Mouse (Mus musculus): ENCODE results near the gene Evx2. TPM values are rescaled to one million over a fixed set of nuclear protein-coding genes. Genes with fewer than 3 reads are reported as not detected.

The Evx2 gene
- polyA plus RNA-seq, 1 experiment from 2014 or later, result not detected

- WGBS (ENCODE audit: insufficient replicate concordance), result 2% methylated on average over 18 of the region's 18 CpGs
- H3K9me3 ChIP-seq (ENCODE audit: low read length), result no peaks in the 10 kb centered on the region
- H3K27ac ChIP-seq (ENCODE audit: low read depth), result no peak overlapping the region
- ATAC-seq (no peak), DNase-seq (no peak)
- peaks cover 3% of the 10 kb centered on the region; the same call in 1 of the 2 replicates for H3K4me1 ChIP-seq (ENCODE audit: insufficient read depth)
- H3K4me3 ChIP-seq (ENCODE audit: low read depth, low read length), result no peak overlapping the region
- H3K9ac ChIP-seq (replicated peaks), result no peak overlapping the region
- H3K4me2 ChIP-seq (ENCODE audit: low read depth, low read length), result no peak overlapping the region
- TF ChIP-seq EP300 (IDR thresholded peaks at IDR 0.05; ENCODE audit: low read depth) (no peak), CTCF (IDR thresholded peaks at IDR 0.05; ENCODE audit: low read depth) (no peak)
- H3K36me3 ChIP-seq (replicated peaks; ENCODE audit: insufficient read depth, low read length), result no peaks in the 10 kb centered on the region
- peaks cover 97% of the 10 kb centered on the region for H3K27me3 ChIP-seq (ENCODE audit: insufficient read depth, low read length)
Observed at GRCm38 (mm10) chr2:74683471-74683951, 24.2 kb upstream of the Evx2 start.

GRCm38 (mm10) chr2:74682796-74683195 lies 23.4 kb upstream of the Evx2 start:
- no peak overlapping the region for H3K9ac ChIP-seq (replicated peaks)
- no peak overlapping the region for H3K4me2 ChIP-seq (ENCODE audit: low read depth, low read length)
- peaks cover 97% of the 10 kb centered on the region for H3K27me3 ChIP-seq (ENCODE audit: insufficient read depth, low read length)
- H3K36me3 ChIP-seq (replicated peaks; ENCODE audit: insufficient read depth, low read length), result no peaks in the 10 kb centered on the region
- H3K4me3 ChIP-seq (ENCODE audit: low read depth, low read length), result peak overlapping the region; percentile 10; the same call in 1 of the 2 replicates
- no peak overlapping the region for H3K27ac ChIP-seq (ENCODE audit: low read depth)
- no peak for TF ChIP-seq CTCF (IDR thresholded peaks at IDR 0.05; ENCODE audit: low read depth)
- TF ChIP-seq EP300 (IDR thresholded peaks at IDR 0.05; ENCODE audit: low read depth), result no peak
- ATAC-seq (no peak), DNase-seq (no peak)
- no peaks in the 10 kb centered on the region for H3K9me3 ChIP-seq (ENCODE audit: low read length)
- 2% methylated on average over 27 of the region's 51 CpGs for WGBS (ENCODE audit: insufficient replicate concordance)
- peaks cover 3% of the 10 kb centered on the region; the same call in 1 of the 2 replicates for H3K4me1 ChIP-seq (ENCODE audit: insufficient read depth)

GRCm38 (mm10) chr2:74681594-74682531 lies 22.5 kb upstream of the Evx2 start:
- Histone ChIP-seq H3K9ac (replicated peaks) (no peak overlapping the region), H3K9me3 (ENCODE audit: low read length) (no peaks in the 10 kb centered on the region), H3K27me3 (ENCODE audit: insufficient read depth, low read length) (peaks cover 97% of the 10 kb centered on the region), H3K4me1 (ENCODE audit: insufficient read depth) (peaks cover 3% of the 10 kb centered on the region; the same call in 1 of the 2 replicates), H3K36me3 (replicated peaks; ENCODE audit: insufficient read depth, low read length) (no peaks in the 10 kb centered on the region), H3K4me3 (ENCODE audit: low read depth, low read length) (no peak overlapping the region; the same call in 1 of the 2 replicates), H3K4me2 (ENCODE audit: low read depth, low read length) (0 out of 2 replicates have a peak overlapping the region, but pooled peaks have one; percentile 23), H3K27ac (ENCODE audit: low read depth) (no peak overlapping the region)
- TF ChIP-seq EP300 (IDR thresholded peaks at IDR 0.05; ENCODE audit: low read depth), result no peak
- no peak for DNase-seq
- no peak for ATAC-seq
- WGBS (ENCODE audit: insufficient replicate concordance), result 2% methylated on average over 77 of the region's 78 CpGs

- Histone ChIP-seq H3K4me2 (ENCODE audit: low read depth, low read length) (no peak overlapping the region), H3K9me3 (ENCODE audit: low read length) (no peaks in the 10 kb centered on the region), H3K4me3 (ENCODE audit: low read depth, low read length) (no peak overlapping the region), H3K27me3 (ENCODE audit: insufficient read depth, low read length) (peaks cover 100% of the 10 kb centered on the region), H3K36me3 (replicated peaks; ENCODE audit: insufficient read depth, low read length) (no peaks in the 10 kb centered on the region), H3K27ac (ENCODE audit: low read depth) (no peak overlapping the region), H3K9ac (replicated peaks) (no peak overlapping the region), H3K4me1 (ENCODE audit: insufficient read depth) (peaks cover 3% of the 10 kb centered on the region; the same call in 1 of the 2 replicates)
- DNase-seq (peak; percentile 12), ATAC-seq (no peak)
- WGBS (ENCODE audit: insufficient replicate concordance), result 2% methylated on average over 21 of the region's 21 CpGs
- no peak for TF ChIP-seq CTCF (IDR thresholded peaks at IDR 0.05; ENCODE audit: low read depth)
- no peak for TF ChIP-seq EP300 (IDR thresholded peaks at IDR 0.05; ENCODE audit: low read depth)
Observed at GRCm38 (mm10) chr2:74680561-74681398, 21.4 kb upstream of the Evx2 start.

- peak; percentile 13 for DNase-seq
- no peak overlapping the region for H3K9ac ChIP-seq (replicated peaks)
- peaks cover 3% of the 10 kb centered on the region; the same call in 1 of the 2 replicates for H3K4me1 ChIP-seq (ENCODE audit: insufficient read depth)
- peaks cover 100% of the 10 kb centered on the region for H3K27me3 ChIP-seq (ENCODE audit: insufficient read depth, low read length)
- H3K4me3 ChIP-seq (ENCODE audit: low read depth, low read length), result no peak overlapping the region
- no peak overlapping the region for H3K4me2 ChIP-seq (ENCODE audit: low read depth, low read length)
- WGBS (ENCODE audit: insufficient replicate concordance), result 1% methylated on average over 23 of the region's 23 CpGs
- H3K9me3 ChIP-seq (ENCODE audit: low read length), result no peaks in the 10 kb centered on the region
- H3K36me3 ChIP-seq (replicated peaks; ENCODE audit: insufficient read depth, low read length), result no peaks in the 10 kb centered on the region
- ATAC-seq, result no peak
- TF ChIP-seq EP300 (IDR thresholded peaks at IDR 0.05; ENCODE audit: low read depth), result no peak
- TF ChIP-seq CTCF (IDR thresholded peaks at IDR 0.05; ENCODE audit: low read depth), result no peak
- H3K27ac ChIP-seq (ENCODE audit: low read depth), result no peak overlapping the region
Observed at GRCm38 (mm10) chr2:74679980-74680379, 20.6 kb upstream of the Evx2 start.

- no peak for DNase-seq
- no peak overlapping the region for H3K4me2 ChIP-seq (ENCODE audit: low read depth, low read length)
- no peak overlapping the region for H3K4me3 ChIP-seq (ENCODE audit: low read depth, low read length)
- H3K9me3 ChIP-seq (ENCODE audit: low read length), result no peaks in the 10 kb centered on the region
- H3K9ac ChIP-seq (replicated peaks), result no peak overlapping the region
- H3K27ac ChIP-seq (ENCODE audit: low read depth), result no peak overlapping the region
- TF ChIP-seq CTCF (IDR thresholded peaks at IDR 0.05; ENCODE audit: low read depth), result no peak
- ATAC-seq, result no peak
- H3K4me1 ChIP-seq (ENCODE audit: insufficient read depth), result peaks cover 3% of the 10 kb centered on the region; the same call in 1 of the 2 replicates
- 1% methylated on average over 26 of the region's 26 CpGs for WGBS (ENCODE audit: insufficient replicate concordance)
- peaks cover 100% of the 10 kb centered on the region for H3K27me3 ChIP-seq (ENCODE audit: insufficient read depth, low read length)
- H3K36me3 ChIP-seq (replicated peaks; ENCODE audit: insufficient read depth, low read length), result no peaks in the 10 kb centered on the region
Observed at GRCm38 (mm10) chr2:74679596-74679971, 20.2 kb upstream of the Evx2 start.

Data from liver, postnatal 0 days (tissue).